Mouse (Mus musculus): ENCODE measurements around the gene Tnxb. TPM values are rescaled to one million over a fixed set of nuclear protein-coding genes. Genes with fewer than 3 reads are reported as not detected.

Gene Tnxb
- polyA plus RNA-seq, 1 experiment from 2014 or later, result 0.09 TPM

DNA sequence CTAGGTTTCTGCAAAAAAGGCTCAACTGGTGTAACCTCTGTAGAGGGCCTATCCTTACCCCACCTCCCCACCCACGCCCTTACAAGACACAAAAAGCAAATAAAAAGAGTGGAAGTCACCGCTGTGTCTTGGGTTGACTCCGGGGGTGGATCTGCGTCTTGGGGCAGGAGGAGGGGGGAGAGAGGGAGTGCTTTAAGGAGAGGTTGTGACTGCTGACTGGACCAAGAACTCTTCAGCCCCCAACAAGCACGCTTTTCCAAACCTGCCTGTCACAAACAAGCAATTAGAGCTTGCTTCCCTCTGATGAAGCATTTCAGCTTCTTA, 41.7 kb upstream of the Tnxb start:
- no peak for ATAC-seq (ENCODE audit: low FRiP score)
- 30% methylated on average over 5 of the region's 5 CpGs for WGBS
- Histone ChIP-seq H3K9ac (ENCODE audit: low read depth, low read length) (no peak overlapping the region), H3K4me3 (ENCODE audit: low read depth, low read length) (peak overlapping the region; percentile 67; the same call in 1 of the 2 replicates), H3K36me3 (ENCODE audit: control insufficient read depth, insufficient read depth, low read length) (no peaks in the 10 kb centered on the region), H3K9me3 (ENCODE audit: control insufficient read depth, low read length) (no peaks in the 10 kb centered on the region), H3K27ac (ENCODE audit: low read depth, low read length) (no peak overlapping the region), H3K4me1 (replicated peaks; ENCODE audit: control insufficient read depth, insufficient read depth, low read length) (peaks cover 32% of the 10 kb centered on the region), H3K4me2 (replicated peaks; ENCODE audit: low read depth, low read length) (peak overlapping the region; percentile 60; the same call in 1 of the 2 replicates), H3K27me3 (ENCODE audit: control insufficient read depth, insufficient read depth, low read length) (peaks cover 35% of the 10 kb centered on the region)
- no peak for DNase-seq (ENCODE audit: low spot score)

DNA sequence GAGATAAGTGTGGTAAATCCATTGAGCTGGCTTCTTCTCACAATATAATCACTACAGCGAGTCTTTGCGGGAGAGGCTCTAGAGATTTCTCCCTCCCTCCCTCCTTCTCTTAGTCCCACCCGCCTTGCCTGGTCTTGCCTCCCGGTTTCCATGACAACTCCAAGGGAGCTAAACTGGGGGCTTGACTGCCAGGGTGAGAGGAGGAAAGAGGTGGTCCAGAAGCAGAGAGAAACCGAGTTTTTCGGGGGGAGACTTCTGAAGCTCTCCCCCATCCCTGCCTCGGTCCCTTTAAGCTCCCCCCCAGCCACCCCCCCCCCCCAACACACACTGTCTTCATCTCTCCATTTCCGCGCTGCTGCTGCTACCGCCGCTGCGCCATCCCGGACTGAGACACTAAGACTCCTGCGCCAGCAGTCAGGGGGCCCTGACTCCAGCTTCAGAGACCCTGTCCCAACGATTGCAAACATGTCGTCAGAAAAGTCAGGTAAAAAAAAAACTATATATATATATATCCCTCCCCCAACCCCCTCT, 41.0 kb upstream of the Tnxb start, which contains the start of gene Prrt1:
Gene Prrt1, plus strand, starts transcription at position 313 of the 531 bp plus-strand sequence.
- Histone ChIP-seq H3K4me2 (replicated peaks; ENCODE audit: low read depth, low read length) (peak within 1 kb of the TSS; percentile 60), H3K27me3 (ENCODE audit: control insufficient read depth, insufficient read depth, low read length) (peaks cover 35% of the 10 kb centered on the region), H3K9me3 (ENCODE audit: control insufficient read depth, low read length) (no peaks in the 10 kb centered on the region), H3K27ac (ENCODE audit: low read depth, low read length) (no peak within 1 kb of the TSS), H3K9ac (ENCODE audit: low read depth, low read length) (0 out of 2 replicates have a peak within 1 kb of the TSS, but pooled peaks have one; percentile 20), H3K36me3 (ENCODE audit: control insufficient read depth, insufficient read depth, low read length) (no peaks in the 10 kb centered on the region), H3K4me3 (ENCODE audit: low read depth, low read length) (peak within 1 kb of the TSS; percentile 67), H3K4me1 (replicated peaks; ENCODE audit: control insufficient read depth, insufficient read depth, low read length) (peaks cover 32% of the 10 kb centered on the region)
- WGBS, result under 1% methylated on average over 16 of the region's 16 CpGs
- ATAC-seq (ENCODE audit: low FRiP score), result no peak
- DNase-seq (ENCODE audit: low spot score), result peak; percentile 59

DNA sequence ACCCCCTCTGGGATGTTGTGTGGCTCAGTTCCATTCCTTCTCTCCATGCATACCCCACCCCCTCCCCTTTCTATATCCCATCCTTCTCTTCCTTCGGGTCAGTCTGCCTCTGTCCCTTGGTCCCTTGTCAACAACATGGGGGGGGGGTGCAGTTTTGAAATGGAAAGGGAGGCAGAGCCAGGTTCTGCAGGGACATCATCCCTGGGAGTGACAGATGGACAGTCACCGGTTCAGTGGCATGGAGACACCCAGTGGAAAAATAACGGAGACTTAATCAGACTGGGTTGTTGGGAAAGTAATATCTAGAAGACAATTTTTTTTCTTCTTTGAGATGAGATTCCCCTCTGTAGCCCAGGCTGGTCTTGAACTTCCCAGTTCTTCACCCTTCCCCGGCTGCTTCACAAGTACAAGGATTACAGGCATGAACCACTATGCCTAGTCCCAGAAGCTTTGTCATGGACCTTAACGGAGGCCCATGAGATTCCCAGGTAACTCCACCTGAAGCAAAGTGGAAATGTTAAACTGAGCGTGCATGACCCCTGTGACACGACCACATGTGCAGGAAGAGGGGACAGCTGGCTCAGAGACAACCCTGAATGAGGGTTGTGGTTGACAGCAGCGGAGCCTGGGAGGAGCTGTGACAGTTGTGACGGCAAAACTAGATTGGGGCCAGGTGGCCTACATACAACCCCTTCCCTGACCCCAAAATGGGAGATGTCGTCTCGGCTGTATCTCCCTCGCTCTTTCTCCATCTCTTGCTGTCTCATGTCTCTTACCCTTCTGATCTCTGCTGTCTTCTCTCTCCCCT, 40.3 kb upstream of the Tnxb start:
- DNase-seq (ENCODE audit: low spot score) (peak; percentile 27), ATAC-seq (ENCODE audit: low FRiP score) (no peak)
- H3K4me1 ChIP-seq (replicated peaks; ENCODE audit: control insufficient read depth, insufficient read depth, low read length), result peaks cover 32% of the 10 kb centered on the region
- no peaks in the 10 kb centered on the region for H3K36me3 ChIP-seq (ENCODE audit: control insufficient read depth, insufficient read depth, low read length)
- 15% methylated on average over 12 of the region's 12 CpGs for WGBS
- peaks cover 35% of the 10 kb centered on the region for H3K27me3 ChIP-seq (ENCODE audit: control insufficient read depth, insufficient read depth, low read length)
- peak overlapping the region; percentile 60 for H3K4me2 ChIP-seq (replicated peaks; ENCODE audit: low read depth, low read length)
- no peaks in the 10 kb centered on the region for H3K9me3 ChIP-seq (ENCODE audit: control insufficient read depth, low read length)
- H3K4me3 ChIP-seq (ENCODE audit: low read depth, low read length), result peak overlapping the region; percentile 28
- H3K27ac ChIP-seq (ENCODE audit: low read depth, low read length), result no peak overlapping the region
- 0 out of 2 replicates have a peak overlapping the region, but pooled peaks have one; percentile 20 for H3K9ac ChIP-seq (ENCODE audit: low read depth, low read length)

DNA sequence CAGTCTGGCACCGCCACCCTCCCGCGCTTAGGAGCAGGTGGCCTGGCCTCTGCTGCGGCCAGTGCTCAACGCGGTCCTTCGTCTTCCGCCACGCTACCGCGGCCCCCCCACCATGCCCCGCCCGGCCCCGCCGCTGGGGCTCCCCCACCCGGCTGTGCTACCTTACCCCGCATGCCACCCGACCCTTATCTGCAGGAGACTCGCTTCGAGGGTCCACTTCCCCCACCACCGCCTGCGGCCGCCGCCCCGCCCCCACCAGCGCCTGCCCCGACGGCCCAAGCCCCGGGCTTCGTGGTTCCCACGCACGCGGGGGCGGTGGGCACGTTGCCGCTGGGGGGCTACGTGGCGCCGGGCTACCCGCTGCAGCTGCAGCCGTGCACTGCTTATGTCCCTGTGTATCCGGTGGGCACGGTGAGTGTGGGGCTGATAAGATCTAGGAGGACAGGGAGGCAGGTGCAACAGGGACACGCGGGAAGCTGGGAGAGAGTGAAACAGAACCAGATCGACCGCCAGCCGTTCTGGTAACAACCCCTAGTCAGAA, 39.5 kb upstream of the Tnxb start:
- peak overlapping the region; percentile 60 for H3K4me2 ChIP-seq (replicated peaks; ENCODE audit: low read depth, low read length)
- WGBS, result 2% methylated on average over 34 of the region's 48 CpGs
- H3K27me3 ChIP-seq (ENCODE audit: control insufficient read depth, insufficient read depth, low read length), result peaks cover 35% of the 10 kb centered on the region
- H3K27ac ChIP-seq (ENCODE audit: low read depth, low read length), result no peak overlapping the region
- no peaks in the 10 kb centered on the region for H3K36me3 ChIP-seq (ENCODE audit: control insufficient read depth, insufficient read depth, low read length)
- H3K4me1 ChIP-seq (replicated peaks; ENCODE audit: control insufficient read depth, insufficient read depth, low read length), result peaks cover 32% of the 10 kb centered on the region
- peak overlapping the region; percentile 11; the same call in 1 of the 2 replicates for H3K9ac ChIP-seq (ENCODE audit: low read depth, low read length)
- peak overlapping the region; percentile 27 for H3K4me3 ChIP-seq (ENCODE audit: low read depth, low read length)
- DNase-seq (ENCODE audit: low spot score), result peak; percentile 27
- no peaks in the 10 kb centered on the region for H3K9me3 ChIP-seq (ENCODE audit: control insufficient read depth, low read length)
- no peak for ATAC-seq (ENCODE audit: low FRiP score)

DNA sequence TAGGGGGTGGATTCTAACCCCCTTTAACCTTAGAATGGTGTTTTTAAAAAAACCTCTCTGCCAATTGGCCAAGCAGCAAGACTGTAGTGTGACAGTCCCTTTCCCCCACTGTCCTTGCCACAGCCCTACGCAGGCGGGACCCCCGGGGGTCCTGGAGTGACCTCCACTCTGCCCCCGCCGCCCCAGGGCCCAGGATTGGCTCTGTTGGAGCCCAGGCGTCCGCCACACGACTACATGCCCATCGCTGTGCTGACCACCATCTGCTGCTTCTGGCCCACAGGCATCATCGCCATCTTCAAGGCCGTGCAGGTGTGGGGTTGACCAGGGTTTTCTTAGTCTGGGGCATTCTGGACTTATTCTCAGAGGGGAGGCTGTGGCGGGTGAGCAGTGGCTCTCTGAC, 38.7 kb upstream of the Tnxb start:
- H3K4me2 ChIP-seq (replicated peaks; ENCODE audit: low read depth, low read length), result peak overlapping the region; percentile 42
- H3K9ac ChIP-seq (ENCODE audit: low read depth, low read length), result no peak overlapping the region
- ATAC-seq (ENCODE audit: low FRiP score) (no peak), DNase-seq (ENCODE audit: low spot score) (no peak)
- no peaks in the 10 kb centered on the region for H3K9me3 ChIP-seq (ENCODE audit: control insufficient read depth, low read length)
- no peaks in the 10 kb centered on the region for H3K36me3 ChIP-seq (ENCODE audit: control insufficient read depth, insufficient read depth, low read length)
- peaks cover 26% of the 10 kb centered on the region for H3K4me1 ChIP-seq (replicated peaks; ENCODE audit: control insufficient read depth, insufficient read depth, low read length)
- peaks cover 35% of the 10 kb centered on the region for H3K27me3 ChIP-seq (ENCODE audit: control insufficient read depth, insufficient read depth, low read length)
- peak overlapping the region; percentile 12 for H3K4me3 ChIP-seq (ENCODE audit: low read depth, low read length)
- H3K27ac ChIP-seq (ENCODE audit: low read depth, low read length), result no peak overlapping the region
- WGBS, result 6% methylated on average over 12 of the region's 12 CpGs

DNA sequence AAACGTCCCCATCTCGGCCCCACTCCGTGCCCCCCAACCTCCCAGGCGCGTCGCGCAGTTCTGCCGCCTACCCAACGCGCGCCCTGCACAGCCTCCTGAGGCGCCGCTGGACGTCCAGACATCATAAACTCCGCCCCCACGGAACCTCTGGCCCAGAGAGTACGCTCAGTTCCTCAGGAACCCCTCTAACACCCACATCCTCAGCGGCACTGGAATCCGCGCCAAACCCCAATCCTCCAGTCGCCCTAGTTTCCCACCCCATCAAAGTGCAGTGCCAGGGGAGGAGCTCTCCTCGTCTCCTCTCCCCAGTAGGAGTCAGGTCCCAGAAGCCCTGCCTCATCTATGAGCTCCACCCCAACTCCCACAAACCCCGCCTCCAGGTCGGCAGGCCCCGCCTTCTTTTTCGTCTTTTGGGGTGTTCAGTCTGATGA, 38.1 kb upstream of the Tnxb start:
- peak overlapping the region; percentile 12 for H3K4me3 ChIP-seq (ENCODE audit: low read depth, low read length)
- WGBS, result 1% methylated on average over 26 of the region's 26 CpGs
- peaks cover 26% of the 10 kb centered on the region for H3K4me1 ChIP-seq (replicated peaks; ENCODE audit: control insufficient read depth, insufficient read depth, low read length)

DNA sequence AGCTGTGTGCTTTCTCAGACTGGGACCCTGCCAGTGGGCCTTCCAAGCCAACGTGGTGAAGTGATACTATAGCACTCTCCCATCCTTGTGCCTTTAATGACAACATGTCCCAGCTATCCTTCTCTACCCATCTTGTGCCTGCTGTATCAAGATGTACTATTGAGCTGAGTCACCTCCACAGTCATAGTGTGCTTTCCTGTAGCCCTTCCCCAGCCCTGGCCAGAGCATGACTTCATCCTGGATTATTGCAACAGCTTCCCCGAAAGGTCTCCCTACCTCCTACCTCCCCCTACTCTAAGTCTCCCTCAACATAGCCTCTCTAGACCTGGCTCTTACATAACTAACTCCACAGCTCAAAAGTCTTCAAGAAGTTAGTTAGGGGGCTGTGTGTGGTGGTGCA, 34.7 kb upstream of the Tnxb start:
- DNase-seq (ENCODE audit: low spot score) (no peak), ATAC-seq (ENCODE audit: low FRiP score) (no peak)
- WGBS, result 79% methylated on average over 2 of the region's 2 CpGs
- Histone ChIP-seq H3K9ac (ENCODE audit: low read depth, low read length) (no peak overlapping the region), H3K4me2 (replicated peaks; ENCODE audit: low read depth, low read length) (no peak overlapping the region), H3K9me3 (ENCODE audit: control insufficient read depth, low read length) (no peaks in the 10 kb centered on the region), H3K27ac (ENCODE audit: low read depth, low read length) (no peak overlapping the region), H3K4me3 (ENCODE audit: low read depth, low read length) (no peak overlapping the region), H3K27me3 (ENCODE audit: control insufficient read depth, insufficient read depth, low read length) (peaks cover 19% of the 10 kb centered on the region), H3K4me1 (replicated peaks; ENCODE audit: control insufficient read depth, insufficient read depth, low read length) (peaks cover 8% of the 10 kb centered on the region; the same call in 1 of the 2 replicates), H3K36me3 (ENCODE audit: control insufficient read depth, insufficient read depth, low read length) (no peaks in the 10 kb centered on the region)

More for the DNA sequence above, 38.1 kb upstream of the Tnxb start:
- peak; percentile 42 for DNase-seq (ENCODE audit: low spot score)
- Histone ChIP-seq H3K4me2 (replicated peaks; ENCODE audit: low read depth, low read length) (peak overlapping the region; percentile 42), H3K36me3 (ENCODE audit: control insufficient read depth, insufficient read depth, low read length) (no peaks in the 10 kb centered on the region), H3K9ac (ENCODE audit: low read depth, low read length) (0 out of 2 replicates have a peak overlapping the region, but pooled peaks have one; percentile 15), H3K27me3 (ENCODE audit: control insufficient read depth, insufficient read depth, low read length) (peaks cover 35% of the 10 kb centered on the region), H3K27ac (ENCODE audit: low read depth, low read length) (no peak overlapping the region), H3K9me3 (ENCODE audit: control insufficient read depth, low read length) (no peaks in the 10 kb centered on the region)
- ATAC-seq (ENCODE audit: low FRiP score), result no peak

DNA sequence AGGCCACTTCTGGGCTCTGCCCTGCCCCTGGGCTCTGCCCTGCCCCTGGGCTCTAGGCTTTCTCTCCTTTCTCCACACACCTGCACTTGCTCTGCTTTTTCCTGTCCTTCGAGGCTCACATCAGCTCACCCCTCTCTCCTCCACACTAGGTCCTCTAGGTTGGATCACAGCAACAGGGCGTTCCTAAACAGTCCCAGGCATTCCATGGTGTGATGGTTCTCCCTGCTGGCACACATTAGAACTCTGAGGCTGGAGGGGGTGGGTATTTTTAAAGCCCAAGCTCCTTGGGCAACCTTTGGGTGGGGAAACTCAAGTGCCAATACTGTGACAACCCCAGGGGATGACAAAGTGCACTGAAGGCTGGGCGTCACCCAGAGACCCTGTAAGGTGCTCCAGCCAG, 32.9 kb upstream of the Tnxb start:
- Histone ChIP-seq H3K4me2 (replicated peaks; ENCODE audit: low read depth, low read length) (no peak overlapping the region), H3K27ac (ENCODE audit: low read depth, low read length) (no peak overlapping the region), H3K27me3 (ENCODE audit: control insufficient read depth, insufficient read depth, low read length) (peaks cover 2% of the 10 kb centered on the region), H3K9ac (ENCODE audit: low read depth, low read length) (no peak overlapping the region), H3K9me3 (ENCODE audit: control insufficient read depth, low read length) (no peaks in the 10 kb centered on the region), H3K4me1 (replicated peaks; ENCODE audit: control insufficient read depth, insufficient read depth, low read length) (no peaks in the 10 kb centered on the region), H3K4me3 (ENCODE audit: low read depth, low read length) (no peak overlapping the region), H3K36me3 (ENCODE audit: control insufficient read depth, insufficient read depth, low read length) (no peaks in the 10 kb centered on the region)
- ATAC-seq (ENCODE audit: low FRiP score) (no peak), DNase-seq (ENCODE audit: low spot score) (no peak)
- WGBS, result 65% methylated on average over 3 of the region's 3 CpGs

All from hindbrain, embryonic 11.5 days (tissue).